Mouse (Mus musculus): ENCODE measurements around the gene Abcd1.
"Not testable (repeated sequence)": the region's sequence is repeated elsewhere in the genome, so short reads cannot be mapped to it uniquely, and the experiment has no call there.

The Abcd1 gene

DNA sequence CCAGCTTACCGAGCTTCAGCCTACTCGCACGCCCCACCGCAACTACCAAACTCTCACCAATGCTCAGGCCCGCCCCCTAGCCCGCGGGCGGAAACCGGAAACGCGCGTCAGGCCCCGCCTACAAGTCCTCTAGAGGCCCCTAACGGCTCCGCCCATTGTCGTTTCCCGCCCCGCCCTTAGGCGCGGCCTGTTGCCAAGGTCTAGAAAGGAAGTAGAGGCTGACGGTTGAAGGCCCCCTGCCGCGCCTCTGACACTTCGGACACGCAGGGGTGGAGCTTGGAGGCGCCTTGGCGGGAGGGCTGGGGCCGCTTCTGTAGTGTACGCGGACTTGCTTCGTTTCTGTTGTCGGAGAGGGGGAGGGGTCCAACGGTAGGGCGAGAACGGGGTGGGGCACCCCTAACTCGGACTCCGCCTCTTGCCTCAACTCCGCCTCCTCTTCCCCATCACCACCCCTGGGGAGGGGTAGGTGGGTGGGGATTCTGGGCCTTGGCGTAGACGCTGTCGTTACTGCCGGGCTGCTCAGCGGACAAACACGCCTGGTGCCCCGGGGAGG lies at the start of gene Abcd1, which contains the start of gene Bcap31:
Gene Abcd1 (plus strand): TSS at position 489 of the 553 bp plus-strand sequence.
Gene Bcap31 (minus strand): TSS at position 67 of the 553 bp plus-strand sequence.
- DNase-seq, result peak; percentile 91

DNA sequence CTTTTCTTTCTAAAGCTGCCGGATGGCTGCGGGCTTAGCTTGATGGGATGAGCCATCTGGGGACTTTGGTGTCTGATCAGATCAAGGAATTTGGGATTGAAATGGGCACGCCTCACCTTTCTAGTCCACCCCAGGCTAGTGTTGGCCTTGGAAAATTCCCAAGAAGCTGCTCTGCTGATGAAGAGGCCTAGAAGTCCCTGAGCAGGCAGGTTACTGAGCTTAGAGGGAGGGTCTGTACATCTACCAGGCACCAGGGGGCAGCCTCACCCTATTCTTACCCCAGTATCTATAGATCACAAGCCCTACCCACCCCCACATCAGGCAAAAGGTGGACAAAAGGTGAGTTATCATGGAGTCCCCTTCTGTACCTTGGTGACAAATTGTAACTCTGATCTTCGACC lies 44.4 kb upstream of the Abcd1 start:
- peak; percentile 70 to 77 for DNase-seq

GRCm38 (mm10) chrX:73672879-73673618 lies 43.3 kb upstream of the Abcd1 start, which contains the start of gene Slc6a8:
Gene Slc6a8, plus strand, starts transcription at chrX:73673150.
- peak; percentile 86 to 88 for DNase-seq

DNA sequence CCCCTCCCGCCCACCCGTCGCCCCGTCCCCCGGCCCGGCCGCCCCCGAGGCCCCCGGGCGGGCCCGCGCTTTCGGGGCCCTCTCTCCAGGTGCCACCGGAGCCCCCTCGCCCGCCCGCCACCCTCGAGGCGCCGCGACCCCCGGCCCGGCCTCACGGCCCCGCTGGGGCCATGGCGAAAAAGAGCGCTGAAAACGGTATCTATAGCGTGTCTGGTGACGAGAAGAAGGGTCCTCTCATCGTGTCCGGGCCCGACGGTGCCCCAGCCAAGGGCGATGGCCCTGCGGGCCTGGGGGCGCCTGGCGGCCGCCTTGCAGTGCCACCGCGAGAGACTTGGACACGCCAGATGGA lies 42.8 kb upstream of the Abcd1 start:
- peak in 1 of 2 experiments; percentile 44 for DNase-seq

GRCm38 (mm10) chrX:73673968-73674661 lies 42.3 kb upstream of the Abcd1 start:
- DNase-seq, result peak; percentile 41 to 49

- DNase-seq, result no peak
These were observed 41.2 kb upstream of the Abcd1 start for GRCm38 (mm10) chrX:73675231-73675630.

DNA sequence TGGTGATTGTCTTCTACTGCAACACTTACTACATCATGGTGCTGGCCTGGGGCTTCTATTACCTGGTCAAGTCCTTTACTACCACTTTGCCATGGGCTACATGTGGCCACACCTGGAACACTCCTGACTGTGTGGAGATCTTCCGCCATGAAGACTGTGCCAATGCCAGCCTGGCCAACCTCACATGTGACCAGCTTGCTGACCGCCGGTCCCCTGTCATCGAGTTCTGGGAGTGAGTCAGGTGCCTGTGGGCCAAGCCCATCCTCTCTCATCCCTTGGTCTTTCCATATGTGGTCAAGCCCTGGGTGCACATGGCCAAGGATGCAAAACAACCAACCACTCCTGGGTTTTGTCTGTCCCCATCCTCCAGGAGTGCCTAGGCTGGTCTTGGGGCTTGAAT lies 39.7 kb upstream of the Abcd1 start:
- DNase-seq, result no peak

GRCm38 (mm10) chrX:73684156-73684555 lies 32.2 kb upstream of the Abcd1 start:
- DNase-seq, result no peak

- DNase-seq, result no peak
These were observed 31.4 kb upstream of the Abcd1 start for GRCm38 (mm10) chrX:73684978-73685377.

DNA sequence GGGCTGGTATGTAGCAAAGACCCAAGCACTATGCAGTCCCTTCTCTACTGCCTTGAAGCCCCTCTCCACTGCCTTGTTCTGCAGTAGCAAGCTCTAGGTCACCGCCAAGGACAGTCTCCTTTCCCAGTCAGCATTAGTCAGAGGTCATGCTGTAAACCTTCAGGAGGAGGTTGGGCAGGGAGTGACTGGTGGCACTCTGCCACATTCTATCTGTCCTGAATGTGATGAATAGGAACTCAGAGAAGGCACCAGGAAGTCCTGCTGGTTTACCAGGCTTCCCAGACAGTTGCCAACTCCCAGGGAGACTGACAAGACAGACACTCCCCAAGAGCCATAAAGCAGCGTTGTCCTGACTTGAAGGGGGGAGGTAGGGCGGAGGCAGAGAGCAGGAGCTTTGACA lies 30.8 kb upstream of the Abcd1 start:
- DNase-seq, result peak; percentile 22 to 25

- DNase-seq, result peak; percentile 60 to 72
These were observed 25.3 kb upstream of the Abcd1 start for GRCm38 (mm10) chrX:73690917-73691629.

DNA sequence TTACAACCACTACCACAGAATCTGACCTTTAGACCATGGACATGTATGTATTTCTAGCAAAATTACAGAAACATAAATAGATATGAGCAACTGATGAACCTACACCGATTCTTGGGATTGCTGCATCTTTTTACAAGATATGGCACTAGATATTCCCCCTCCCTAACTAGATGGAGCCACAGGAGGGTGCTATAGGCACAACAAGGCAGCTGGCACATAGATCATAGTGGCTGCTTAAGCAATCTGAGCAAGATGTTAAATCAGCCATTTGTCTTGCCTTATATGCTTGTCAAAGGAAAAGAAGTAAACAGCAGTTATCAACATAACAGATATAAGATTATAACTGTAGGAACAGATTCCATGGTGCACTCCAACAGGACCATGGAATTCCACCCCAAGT lies 15.9 kb upstream of the Abcd1 start:
- DNase-seq, result no peak

DNA sequence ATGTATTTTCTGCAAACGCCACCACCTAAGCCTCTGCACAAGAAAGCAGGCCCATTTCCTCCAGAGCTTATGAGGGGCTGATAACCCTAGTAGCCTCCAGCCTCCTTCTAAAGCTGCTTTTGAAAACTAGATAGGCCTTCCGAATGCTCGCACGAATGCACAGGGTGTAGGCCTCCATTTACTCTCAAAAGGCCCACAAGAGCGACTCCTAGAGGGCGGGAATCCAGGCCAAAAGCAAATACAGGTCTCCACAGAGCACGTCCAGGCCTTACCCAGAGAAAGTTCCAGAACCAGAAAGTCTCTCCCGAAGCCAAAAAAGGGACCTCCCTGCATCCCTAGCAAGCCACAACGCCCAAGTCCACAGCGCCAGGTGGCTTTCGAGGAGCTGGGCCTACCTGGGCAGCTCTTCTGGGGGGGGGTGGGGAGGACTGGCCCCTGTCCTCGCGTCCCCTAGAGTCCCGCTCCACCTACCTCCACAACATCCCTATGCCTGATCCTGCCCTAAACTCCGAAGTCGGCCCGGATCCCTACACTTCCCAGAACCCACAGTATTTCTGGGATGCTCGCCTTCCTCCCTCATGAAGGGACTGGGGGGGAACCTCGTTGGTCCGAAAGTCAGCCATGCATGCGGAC lies 805 bp upstream of the Abcd1 start:
- DNase-seq, result peak; percentile 43 to 65

GRCm38 (mm10) chrX:73716709-73717545 lies 530 bp downstream of the Abcd1 start:
- peak; percentile 36 to 43 for DNase-seq

- DNase-seq, result peak; percentile 32 to 33
These were observed 1.3 kb downstream of the Abcd1 start for GRCm38 (mm10) chrX:73717667-73718066.

DNA sequence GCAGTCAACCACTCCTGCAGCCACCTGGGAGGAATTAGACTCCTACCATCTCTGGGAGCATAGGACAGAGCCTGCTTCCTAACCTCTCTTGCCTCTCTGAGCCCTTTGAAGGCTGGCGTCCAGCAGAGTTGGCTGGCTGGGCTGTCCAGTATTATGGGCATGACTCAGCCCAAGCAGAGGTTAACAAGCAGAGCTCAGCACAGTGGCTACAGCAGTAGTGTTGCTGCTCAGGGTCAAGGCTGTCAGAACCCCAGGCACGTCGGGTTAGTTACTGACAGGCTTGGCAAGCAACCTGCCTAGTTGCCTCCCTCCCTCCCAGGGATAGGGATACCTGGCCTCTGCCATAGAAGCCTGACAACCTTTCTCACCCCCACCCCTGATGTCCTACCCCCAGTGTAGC lies 1.9 kb downstream of the Abcd1 start:
- peak; percentile 5 to 9 for DNase-seq

DNA sequence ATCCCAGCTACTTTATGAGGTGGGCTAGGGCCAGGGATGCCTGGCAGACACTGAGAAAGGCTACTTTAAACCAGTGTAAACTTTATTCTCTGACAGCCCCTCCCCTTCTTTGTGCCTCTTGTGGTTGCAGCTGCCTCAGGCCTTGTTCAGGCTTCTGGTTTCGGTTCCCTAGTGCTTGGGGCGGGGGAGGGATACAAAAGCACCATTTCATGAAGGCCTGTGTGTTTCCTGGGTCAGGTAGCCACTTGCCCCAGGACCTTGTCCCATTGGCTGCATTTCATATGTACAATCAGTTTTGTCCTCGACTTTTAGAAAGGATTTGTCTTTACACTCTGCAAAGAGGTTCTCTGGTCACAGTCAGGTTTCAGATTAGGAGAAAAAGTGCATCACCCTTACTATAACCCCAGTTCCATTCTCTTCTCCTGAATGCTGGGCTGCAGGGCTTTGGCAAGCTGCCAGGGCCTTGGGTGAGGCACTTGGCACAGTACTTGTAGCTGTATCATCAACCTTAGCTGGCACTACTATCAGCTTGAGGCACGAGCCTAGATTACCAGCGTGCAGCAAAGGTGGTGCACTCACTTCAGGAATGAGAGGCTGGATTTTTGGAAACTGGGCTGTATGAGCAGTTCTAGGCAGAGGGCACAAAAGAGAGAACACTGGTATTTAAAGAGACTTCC lies 2.4 kb downstream of the Abcd1 start:
- DNase-seq, result peak; percentile 52 to 53

DNA sequence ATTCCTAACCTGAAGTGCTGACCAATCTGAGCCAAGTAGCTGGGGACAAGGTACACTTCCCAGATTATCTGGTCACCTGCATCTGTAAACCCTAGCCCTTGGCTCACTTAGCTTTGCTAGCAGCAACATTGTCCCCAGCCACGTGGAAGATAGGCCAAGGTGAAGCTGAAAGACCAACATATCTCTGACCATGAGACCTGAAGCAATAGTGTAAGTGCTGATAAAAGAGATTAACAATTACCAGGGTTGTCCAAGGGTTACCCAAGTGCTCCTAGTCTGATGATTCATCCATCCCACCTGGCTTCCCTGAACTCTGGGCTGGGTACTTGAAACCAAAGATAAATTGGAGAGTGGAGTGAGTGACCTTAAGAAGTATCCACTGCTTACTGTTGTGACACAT lies 14.5 kb downstream of the Abcd1 start:
- DNase-seq, result no peak

DNA sequence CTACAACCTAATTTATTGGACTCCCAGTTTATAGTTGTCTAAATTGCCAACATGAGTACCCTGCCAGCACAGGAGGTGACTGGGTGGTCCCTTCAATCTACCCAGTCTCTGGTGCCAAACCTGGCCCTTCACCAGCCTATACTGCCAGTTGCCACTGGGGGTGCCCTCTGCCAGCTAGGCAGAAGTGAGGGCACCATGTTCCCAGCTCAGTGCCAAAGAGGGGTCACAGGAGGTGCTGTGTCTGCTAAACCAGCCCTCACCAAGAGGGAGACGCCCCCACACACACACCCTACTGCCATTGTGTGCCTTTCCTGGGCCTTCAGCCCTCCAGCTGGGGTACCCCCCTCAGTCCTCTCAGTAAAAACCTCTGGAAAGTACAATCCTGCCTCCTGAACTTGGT lies 21.8 kb downstream of the Abcd1 start:
- DNase-seq, result peak in 1 of 2 experiments; percentile 33

GRCm38 (mm10) chrX:73739151-73739550 lies 22.8 kb downstream of the Abcd1 start:
- DNase-seq, result no peak

DNA sequence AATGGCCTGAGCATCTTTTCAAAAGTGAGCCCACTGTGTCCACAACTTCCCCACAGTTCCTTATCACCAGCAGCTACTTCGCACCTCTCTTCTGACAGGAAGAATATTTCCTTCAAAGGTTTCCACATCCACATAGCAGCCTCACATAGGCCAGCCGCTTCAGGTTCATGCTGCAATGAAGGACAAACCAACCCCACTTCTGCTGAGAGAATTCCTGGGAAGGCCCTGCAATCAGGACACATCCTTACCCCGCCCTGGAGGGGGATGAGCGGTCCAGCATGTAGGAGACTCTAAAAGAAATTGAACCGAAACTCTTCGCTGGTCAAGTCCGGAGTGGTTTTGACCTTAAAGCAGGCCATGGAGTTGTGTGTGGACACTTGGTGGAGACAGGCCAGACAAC lies 23.4 kb downstream of the Abcd1 start:
- not testable (repeated sequence) for DNase-seq
